Mouse (Mus musculus) C2C12 (cell line): ENCODE measurements around the gene Capn2.

ENCODE experiments used
- CEBPB ChIP-seq: IDR thresholded peaks from one replicate; pipeline ENCODE4 v1.6.1; 2011; ENCODE audit warnings: low read depth, mild to moderate bottlenecking, control low read depth, moderate library complexity
- CTCF ChIP-seq: IDR thresholded peaks from one replicate; pipeline ENCODE4 v1.5.1; 2011; ENCODE audit not compliant: control insufficient read depth, insufficient read depth, insufficient read length
- MYOD1 ChIP-seq: IDR thresholded peaks from one replicate; pipeline ENCODE4 v1.6.1; 2011; ENCODE audit warnings: low read depth; ENCODE audit not compliant: control insufficient read depth, insufficient read length
- MYOG ChIP-seq: IDR thresholded peaks from one replicate; pipeline ENCODE4 v1.6.1; 2011; ENCODE audit not compliant: control insufficient read depth, insufficient read length; ENCODE audit errors: extremely low read depth
- USF1 ChIP-seq: IDR thresholded peaks from one replicate; pipeline ENCODE4 v1.6.1; 2011; ENCODE audit warnings: low read depth, mild to moderate bottlenecking, control low read depth, moderate library complexity

DNA sequence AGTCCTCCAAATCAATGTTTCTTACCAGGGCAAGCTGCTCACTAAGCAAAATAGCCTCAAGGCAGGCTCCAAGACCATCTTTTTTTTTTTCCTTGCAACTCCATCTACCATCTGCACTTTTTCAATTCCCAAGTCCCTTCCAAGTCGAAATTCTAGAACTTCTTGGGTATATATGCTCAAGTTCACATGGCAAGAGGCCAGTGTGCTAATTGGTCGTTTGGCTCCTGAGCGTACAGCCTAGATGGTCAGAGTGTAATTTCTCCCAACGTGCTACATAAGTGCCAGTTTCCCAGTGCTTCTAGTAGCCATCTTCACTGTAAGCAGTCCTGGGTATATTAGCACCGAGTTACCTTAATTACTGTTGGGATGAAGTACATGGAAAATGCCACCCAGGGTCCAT is 5.6 kb upstream of the Capn2 start:
- TF ChIP-seq CTCF (no peak), USF1 (no peak), MYOD1 (no peak), MYOG (no peak), CEBPB (no peak)
